Mouse (Mus musculus) frontal cortex, adult (tissue): ENCODE measurements around the gene Cela3b.

Experiments used
- ATAC-seq: cut with Nextera tagmentation; 2 replicates; pipeline ENCODE4 v1.9.2; 2017; ENCODE audit warnings: mild to moderate bottlenecking, moderate library complexity, mixed read lengths; ENCODE audit not compliant: low TSS enrichment

The Cela3b gene

DNA sequence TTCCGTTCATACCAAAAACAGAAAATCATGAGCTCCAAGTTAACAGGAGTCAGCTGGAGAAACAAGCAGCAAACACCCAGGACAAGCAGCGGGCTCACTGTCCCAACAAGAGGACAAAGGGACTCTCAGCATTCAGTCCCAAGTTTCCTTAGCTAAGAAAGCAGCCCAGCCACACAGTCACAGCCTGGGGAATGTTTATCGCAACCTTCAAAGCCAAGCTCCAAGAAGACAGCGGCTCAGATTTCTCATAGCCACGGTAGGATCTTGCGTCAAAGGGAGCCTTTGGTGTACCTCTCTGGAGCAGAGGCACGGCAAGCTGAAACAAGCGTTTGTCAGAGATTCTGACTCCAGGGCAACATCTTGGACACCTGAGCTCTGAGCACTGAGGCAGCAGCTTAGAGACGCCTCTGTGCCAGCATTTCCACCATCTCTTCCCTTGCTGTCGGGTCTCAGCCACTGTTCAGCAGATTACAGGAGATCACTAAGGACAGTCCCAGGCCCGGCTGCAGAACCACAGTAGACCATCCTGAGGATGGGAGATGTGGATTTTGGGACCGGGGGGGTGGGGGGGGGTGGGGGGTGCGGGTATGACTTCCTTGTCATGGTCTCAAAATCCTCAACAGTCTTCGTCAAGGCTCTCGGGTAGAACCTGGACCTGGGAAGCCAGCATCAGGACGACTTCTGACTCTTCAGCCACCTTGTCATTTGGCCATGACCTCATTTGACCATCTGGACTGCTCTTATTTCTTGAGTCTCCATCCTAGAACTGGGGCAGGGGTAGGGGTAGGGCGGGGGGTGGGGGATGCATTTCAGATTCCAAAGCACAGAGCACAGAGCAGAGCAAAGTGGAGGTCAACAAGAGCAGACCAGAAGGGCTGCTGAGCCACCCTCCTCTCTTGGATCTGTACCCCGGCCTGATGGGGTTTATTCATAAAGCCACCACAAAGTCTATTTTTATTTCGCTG lies 54.7 kb downstream of the Cela3b start:
- ATAC-seq: no peak

DNA sequence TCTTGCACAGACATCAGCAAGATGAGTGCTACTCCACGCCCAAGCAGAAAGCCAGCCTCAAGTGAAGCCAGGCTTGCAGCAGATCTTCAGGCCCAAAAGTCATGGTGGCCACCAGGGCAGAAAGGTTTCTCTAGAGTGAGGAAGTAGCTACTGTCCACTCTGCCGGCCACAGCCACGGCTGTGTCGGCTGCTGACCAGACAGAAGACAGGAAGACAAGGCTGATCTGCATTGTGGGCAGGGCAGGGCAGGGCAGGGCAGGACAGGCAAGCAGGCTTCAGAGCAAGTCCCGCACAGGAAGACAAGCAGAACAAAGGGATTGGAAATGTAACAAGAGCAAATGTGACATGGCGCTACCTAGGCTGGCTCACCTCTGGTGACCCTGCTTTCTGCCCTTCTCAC lies 56.6 kb downstream of the Cela3b start:
- no peak for ATAC-seq

DNA sequence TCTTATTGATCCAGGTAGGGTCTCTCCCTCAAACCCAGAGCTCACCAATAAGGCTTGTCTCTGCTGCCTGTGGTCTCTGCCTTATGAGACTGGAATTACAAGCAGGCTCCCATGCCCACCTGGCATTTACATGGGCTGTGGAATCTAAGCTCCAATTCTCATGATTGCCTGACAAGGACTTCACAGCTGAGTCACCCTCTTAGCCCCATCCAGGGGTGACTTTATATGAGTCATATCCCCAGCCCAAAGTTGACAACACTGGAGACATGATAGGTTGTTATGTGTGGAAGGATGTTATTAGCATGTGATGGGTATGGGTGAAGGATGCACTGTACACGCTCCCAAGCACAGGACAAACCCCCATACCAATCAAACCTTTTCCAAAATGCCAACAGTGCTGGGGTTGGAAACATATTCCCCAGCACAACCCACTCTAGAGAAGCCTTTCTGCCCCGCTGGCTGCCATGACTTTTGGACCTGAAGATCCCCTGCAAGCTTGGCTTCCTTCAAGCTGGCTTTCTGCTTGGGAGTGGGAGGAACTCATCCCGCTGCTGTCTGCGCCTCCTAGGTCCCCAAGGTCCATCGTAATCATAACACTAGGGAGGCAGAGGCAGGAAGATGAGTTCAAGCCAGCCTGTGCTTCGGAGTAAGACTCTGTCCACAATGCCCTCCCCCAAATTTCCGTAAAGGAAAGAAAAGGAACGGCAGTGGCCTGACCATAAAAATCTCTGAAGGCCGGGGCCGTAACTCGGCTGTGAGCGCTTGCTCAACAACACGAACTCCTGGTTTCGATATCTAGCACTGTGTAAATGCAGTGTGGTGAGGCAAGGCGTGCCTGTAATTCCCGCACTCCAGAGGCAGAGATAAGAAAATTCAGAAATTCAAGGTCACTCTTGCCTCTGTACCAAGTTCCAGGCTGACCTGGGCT lies 58.5 kb downstream of the Cela3b start:
- no peak for ATAC-seq
